Mouse (Mus musculus) midbrain, embryonic 16.5 days (tissue): Measurements from ENCODE around the gene Tmem248. TPM values are rescaled to one million over a fixed set of nuclear protein-coding genes. Genes with fewer than 3 reads are reported as not detected.

ENCODE experiments used
- ATAC-seq: fragments of 200-750 bp; cut with Nextera tagmentation; 2 replicates; pipeline ENCODE4 v1.8.0; 2017; ENCODE audit warnings: moderate TSS enrichment
- H3K27ac ChIP-seq: fragments of 300-500 bp; sonication (generic); 2 replicates; pipeline ENCODE4 v1.5.1; 2014; ENCODE audit warnings: mild to moderate bottlenecking, low read length, mixed read lengths
- H3K27me3 ChIP-seq: fragments of 300-500 bp; sonication (generic); 2 replicates; pipeline ENCODE4 v1.6.1; 2014; ENCODE audit warnings: low read depth, low read length, mixed read lengths; ENCODE audit not compliant: control insufficient read depth, insufficient read depth
- H3K36me3 ChIP-seq: fragments of 300-500 bp; sonication (generic); 2 replicates; pipeline ENCODE4 v1.6.1; 2014; ENCODE audit warnings: mild to moderate bottlenecking, low read length, moderate library complexity, mixed read lengths; ENCODE audit not compliant: control insufficient read depth, insufficient read depth
- H3K4me1 ChIP-seq: fragments of 300-500 bp; sonication (generic); 2 replicates; pipeline ENCODE4 v1.6.1; 2014; ENCODE audit warnings: mild to moderate bottlenecking, low read length, mixed read lengths; ENCODE audit not compliant: control insufficient read depth, insufficient read depth
- H3K4me2 ChIP-seq: fragments of 300-500 bp; sonication (generic); 2 replicates; pipeline ENCODE4 v1.6.1; 2014; ENCODE audit warnings: mild to moderate bottlenecking, low read length, mixed read lengths
- H3K4me3 ChIP-seq: fragments of 300-500 bp; sonication (generic); 2 replicates; pipeline ENCODE4 v1.5.1; 2014; ENCODE audit warnings: low read depth, mild to moderate bottlenecking, low read length, moderate library complexity, mixed read lengths
- H3K9ac ChIP-seq: fragments of 300-500 bp; sonication (generic); 2 replicates; pipeline ENCODE4 v1.6.1; 2014; ENCODE audit warnings: low read depth, low read length, mixed read lengths
- H3K9me3 ChIP-seq: fragments of 300-500 bp; sonication (generic); replicated peaks from 2 replicates; pipeline ENCODE4 v1.6.1; 2014; ENCODE audit warnings: mild to moderate bottlenecking, low read length, mixed read lengths; ENCODE audit not compliant: control insufficient read depth, poor library complexity, severe bottlenecking
- WGBS: fragments of 180-500 bp; shearing (Covaris S2); extraction: QIAGEN DNeasy Blood & Tissue Kit; methylation state at CpG from one replicate; pipeline ENCODE4 v1.1.7; 2014; 5-methylcytosine and 5-hydroxymethylcytosine counted together
- polyA plus RNA-seq: library from polyadenylated mRNA; unstranded; fragments of >200 nt; fragmentation: Nextera tagmentation; extraction: Ambion mirVana; gene quantifications from 2 replicates; pipeline ENCODE4 v1.2.1, GENCODE M21; 2015

The Tmem248 gene
- polyA plus RNA-seq, 1 experiment from 2014 or later, result 25.6 TPM

GRCm38 (mm10) chr5:130196307-130196706 lies 20.6 kb upstream of the Tmem248 start:
- WGBS, result 97% methylated on average over 1 of the region's 1 CpGs
- Histone ChIP-seq H3K4me1 (no peaks in the 10 kb centered on the region), H3K4me2 (no peak overlapping the region), H3K36me3 (peaks cover 26% of the 10 kb centered on the region), H3K27me3 (no peaks in the 10 kb centered on the region), H3K9ac (no peak overlapping the region), H3K9me3 (no peaks in the 10 kb centered on the region), H3K27ac (no peak overlapping the region), H3K4me3 (no peak overlapping the region)
- no peak for ATAC-seq

- H3K9ac ChIP-seq, result no peak overlapping the region
- no peak overlapping the region for H3K4me3 ChIP-seq
- WGBS, result 93% methylated on average over 3 of the region's 3 CpGs
- no peaks in the 10 kb centered on the region for H3K4me1 ChIP-seq
- no peak overlapping the region for H3K4me2 ChIP-seq
- H3K9me3 ChIP-seq, result no peaks in the 10 kb centered on the region
- H3K36me3 ChIP-seq, result peaks cover 24% of the 10 kb centered on the region
- no peaks in the 10 kb centered on the region for H3K27me3 ChIP-seq
- H3K27ac ChIP-seq, result no peak overlapping the region
- ATAC-seq, result no peak
These were observed 19.4 kb upstream of the Tmem248 start for GRCm38 (mm10) chr5:130197454-130197853.

GRCm38 (mm10) chr5:130197981-130198380 lies 18.9 kb upstream of the Tmem248 start:
- ATAC-seq, result no peak
- Histone ChIP-seq H3K4me2 (no peak overlapping the region), H3K9ac (no peak overlapping the region), H3K4me1 (no peaks in the 10 kb centered on the region), H3K27me3 (no peaks in the 10 kb centered on the region), H3K9me3 (no peaks in the 10 kb centered on the region), H3K27ac (no peak overlapping the region), H3K4me3 (no peak overlapping the region), H3K36me3 (peaks cover 20% of the 10 kb centered on the region)
- WGBS, result 90% methylated on average over 7 of the region's 7 CpGs

- Histone ChIP-seq H3K4me3 (no peak overlapping the region), H3K9me3 (no peaks in the 10 kb centered on the region), H3K27me3 (no peaks in the 10 kb centered on the region), H3K4me1 (no peaks in the 10 kb centered on the region), H3K27ac (no peak overlapping the region), H3K4me2 (no peak overlapping the region), H3K36me3 (peaks cover 18% of the 10 kb centered on the region), H3K9ac (no peak overlapping the region)
- 89% methylated on average over 10 of the region's 10 CpGs for WGBS
- no peak for ATAC-seq
These were observed 16.4 kb upstream of the Tmem248 start for GRCm38 (mm10) chr5:130200233-130201029.

- no peaks in the 10 kb centered on the region for H3K27me3 ChIP-seq
- no peak overlapping the region for H3K4me2 ChIP-seq
- H3K4me3 ChIP-seq, result no peak overlapping the region
- H3K36me3 ChIP-seq, result peaks cover 21% of the 10 kb centered on the region
- no peaks in the 10 kb centered on the region for H3K9me3 ChIP-seq
- no peak overlapping the region for H3K9ac ChIP-seq
- WGBS, result 86% methylated on average over 4 of the region's 4 CpGs
- no peak overlapping the region for H3K27ac ChIP-seq
- no peak for ATAC-seq
- H3K4me1 ChIP-seq, result no peaks in the 10 kb centered on the region
These were observed 12.9 kb upstream of the Tmem248 start for GRCm38 (mm10) chr5:130203948-130204347.

GRCm38 (mm10) chr5:130204560-130204959 lies 12.3 kb upstream of the Tmem248 start:
- no peaks in the 10 kb centered on the region for H3K27me3 ChIP-seq
- WGBS, result 87% methylated on average over 6 of the region's 6 CpGs
- no peak overlapping the region for H3K27ac ChIP-seq
- ATAC-seq, result no peak
- H3K4me3 ChIP-seq, result no peak overlapping the region
- H3K9ac ChIP-seq, result no peak overlapping the region
- H3K36me3 ChIP-seq, result peaks cover 24% of the 10 kb centered on the region
- no peaks in the 10 kb centered on the region for H3K4me1 ChIP-seq
- H3K4me2 ChIP-seq, result no peak overlapping the region
- H3K9me3 ChIP-seq, result no peaks in the 10 kb centered on the region

GRCm38 (mm10) chr5:130205441-130206023 lies 11.3 kb upstream of the Tmem248 start:
- Histone ChIP-seq H3K36me3 (peaks cover 34% of the 10 kb centered on the region), H3K27ac (no peak overlapping the region), H3K27me3 (no peaks in the 10 kb centered on the region), H3K4me1 (no peaks in the 10 kb centered on the region), H3K9ac (no peak overlapping the region), H3K9me3 (no peaks in the 10 kb centered on the region), H3K4me3 (no peak overlapping the region), H3K4me2 (no peak overlapping the region)
- 94% methylated on average over 3 of the region's 3 CpGs for WGBS
- ATAC-seq, result no peak

GRCm38 (mm10) chr5:130207299-130207698 lies 9.6 kb upstream of the Tmem248 start:
- WGBS, result 96% methylated on average over 4 of the region's 4 CpGs
- Histone ChIP-seq H3K4me1 (no peaks in the 10 kb centered on the region), H3K9ac (no peak overlapping the region), H3K9me3 (no peaks in the 10 kb centered on the region), H3K4me2 (no peak overlapping the region), H3K36me3 (peaks cover 35% of the 10 kb centered on the region), H3K4me3 (no peak overlapping the region), H3K27me3 (no peaks in the 10 kb centered on the region), H3K27ac (no peak overlapping the region)
- no peak for ATAC-seq

GRCm38 (mm10) chr5:130212956-130213355 lies 3.9 kb upstream of the Tmem248 start:
- Histone ChIP-seq H3K36me3 (peaks cover 35% of the 10 kb centered on the region), H3K4me1 (no peaks in the 10 kb centered on the region), H3K9ac (no peak overlapping the region), H3K27ac (no peak overlapping the region), H3K4me2 (no peak overlapping the region), H3K4me3 (no peak overlapping the region), H3K27me3 (no peaks in the 10 kb centered on the region), H3K9me3 (no peaks in the 10 kb centered on the region)
- no peak for ATAC-seq
- 85% methylated on average over 11 of the region's 11 CpGs for WGBS
